In the genomic region with DNA sequence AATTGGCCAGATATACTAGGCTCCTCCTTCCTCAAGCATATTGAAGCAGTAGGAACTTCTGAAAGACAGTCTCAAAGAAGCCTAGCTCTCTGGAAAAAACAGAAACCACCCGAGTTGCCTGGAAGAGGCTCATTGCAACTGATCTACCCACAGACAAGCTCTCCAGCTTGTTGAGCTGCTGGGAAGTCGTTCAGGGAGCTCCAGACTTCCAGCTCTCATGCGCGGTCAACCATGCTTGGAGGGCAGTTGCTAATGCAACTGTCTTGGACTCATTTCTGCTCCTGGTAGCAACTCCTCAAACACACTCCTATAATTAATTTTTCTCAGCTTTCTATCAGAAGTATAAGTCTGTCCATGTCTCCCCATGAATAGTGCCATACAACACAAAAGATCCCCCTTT, we compare ENCODE assay signal across 15 mouse cellular contexts.
"Had no signal": no experiment of that assay in that cellular context is flagged by ENCODE, and none has a peak within 500 bp of the region (broad histone marks: within the 10 kb centered on the region; RNA-seq: fewer than 3 reads in every experiment).

No protein-coding gene starts in this region.

- ATAC-seq: liver, embryonic 12.5 days; liver, postnatal 0 days; lung, postnatal 0 days; midbrain, embryonic 15.5 days; midbrain, embryonic 16.5 days had no signal

- DNase-seq: liver; liver, embryonic 13.5 days; liver, postnatal 0 days; lung, adult 18-20 months; lung, adult 2 months; lung, embryonic 14.5 days; lung, postnatal 10 days; lung, postnatal 14 days; lung, postnatal 36 days; lung, postnatal 4 days; midbrain, embryonic 14.5 days had no signal
